Mouse (Mus musculus): ENCODE data around the gene Banp. TPM values are rescaled to one million over a fixed set of nuclear protein-coding genes. Genes with fewer than 3 reads are reported as not detected.

Banp gene
- polyA plus RNA-seq, 1 experiment from 2014 or later: 37.8 TPM

DNA sequence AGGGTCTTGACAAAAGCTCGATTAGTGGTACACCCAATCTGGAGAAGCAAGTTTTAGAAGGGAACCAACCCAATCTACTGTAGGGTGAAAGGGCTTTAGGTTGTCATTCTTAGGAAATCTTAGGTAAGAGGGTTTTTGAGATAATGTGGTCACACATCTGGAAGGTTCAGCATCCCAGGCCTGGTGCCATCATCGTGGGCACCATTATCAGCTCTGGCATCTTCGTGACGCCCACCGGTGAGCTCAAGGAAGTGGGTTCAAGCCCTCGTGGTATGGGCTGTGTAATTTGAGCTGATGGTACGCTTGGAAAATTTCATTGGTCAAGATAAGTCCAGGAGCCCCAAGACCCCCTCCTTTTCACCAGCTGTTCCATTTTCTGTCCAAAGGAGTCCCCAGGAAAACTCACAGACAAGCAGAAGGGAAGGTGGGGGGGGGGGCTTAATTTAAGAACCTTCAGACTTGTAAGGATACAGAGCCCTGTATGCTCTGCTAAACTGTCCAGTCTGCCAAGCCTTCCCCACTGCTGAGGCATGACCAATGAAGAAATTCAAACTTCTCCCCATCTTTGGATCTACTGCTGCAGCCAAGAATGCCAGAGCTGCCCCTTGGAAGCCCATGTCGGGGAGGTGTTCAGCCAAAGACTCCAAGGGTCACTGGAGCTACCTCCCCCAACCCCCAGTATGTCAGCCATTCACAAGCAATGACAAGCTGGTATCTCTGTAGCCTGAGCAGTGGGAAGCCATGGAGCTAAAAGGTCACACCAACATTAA is 41.0 kb upstream of the Banp start:
- ATAC-seq (ENCODE audit: low FRiP score): no peak

DNA sequence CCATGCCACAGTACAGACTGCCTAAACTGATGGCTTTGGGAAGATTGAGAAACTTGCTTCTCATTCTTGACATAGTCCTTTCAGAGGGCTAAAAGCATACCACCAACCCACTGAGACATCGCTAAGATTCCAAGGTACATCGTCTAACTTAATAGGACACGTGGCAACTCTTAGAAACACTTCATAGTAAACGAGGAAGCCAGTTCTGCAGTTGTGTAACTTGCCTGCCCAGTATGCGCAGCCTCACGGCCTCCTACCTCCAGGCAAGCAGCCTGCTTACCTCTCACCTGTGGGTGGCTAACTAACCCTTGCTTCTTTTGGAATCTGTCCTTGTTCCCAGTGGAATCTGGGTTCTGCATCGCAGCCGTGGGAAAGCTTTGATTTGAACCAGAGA is 40.4 kb upstream of the Banp start:
- H3K4me2 ChIP-seq (replicated peaks): no peak overlapping the region
- ATAC-seq (ENCODE audit: low FRiP score) (no peak), DNase-seq (ENCODE audit: low spot score) (no peak)
- no peaks in the 10 kb centered on the region; the same call in 1 of the 2 replicates for H3K27me3 ChIP-seq (ENCODE audit: control insufficient read depth, insufficient read depth, low read length)
- no peak overlapping the region for H3K4me3 ChIP-seq (replicated peaks; ENCODE audit: low read length)
- no peak overlapping the region for H3K27ac ChIP-seq
- H3K36me3 ChIP-seq (replicated peaks; ENCODE audit: control insufficient read depth, insufficient read depth): no peaks in the 10 kb centered on the region
- 71% methylated on average over 8 of the region's 8 CpGs for WGBS
- no peak overlapping the region for H3K9ac ChIP-seq
- peaks cover 22% of the 10 kb centered on the region for H3K4me1 ChIP-seq (replicated peaks; ENCODE audit: control insufficient read depth, insufficient read depth, low read length)
- H3K9me3 ChIP-seq (ENCODE audit: control insufficient read depth, low read length): no peaks in the 10 kb centered on the region

More for the DNA sequence above, 41.0 kb upstream of the Banp start:
- Histone ChIP-seq H3K4me3 (replicated peaks; ENCODE audit: low read length) (no peak overlapping the region), H3K27ac (no peak overlapping the region), H3K9ac (no peak overlapping the region), H3K9me3 (ENCODE audit: control insufficient read depth, low read length) (no peaks in the 10 kb centered on the region), H3K36me3 (replicated peaks; ENCODE audit: control insufficient read depth, insufficient read depth) (no peaks in the 10 kb centered on the region), H3K4me1 (replicated peaks; ENCODE audit: control insufficient read depth, insufficient read depth, low read length) (peaks cover 22% of the 10 kb centered on the region), H3K27me3 (ENCODE audit: control insufficient read depth, insufficient read depth, low read length) (no peaks in the 10 kb centered on the region; the same call in 1 of the 2 replicates), H3K4me2 (replicated peaks) (no peak overlapping the region)
- DNase-seq (ENCODE audit: low spot score): no peak
- 66% methylated on average over 8 of the region's 8 CpGs for WGBS

DNA sequence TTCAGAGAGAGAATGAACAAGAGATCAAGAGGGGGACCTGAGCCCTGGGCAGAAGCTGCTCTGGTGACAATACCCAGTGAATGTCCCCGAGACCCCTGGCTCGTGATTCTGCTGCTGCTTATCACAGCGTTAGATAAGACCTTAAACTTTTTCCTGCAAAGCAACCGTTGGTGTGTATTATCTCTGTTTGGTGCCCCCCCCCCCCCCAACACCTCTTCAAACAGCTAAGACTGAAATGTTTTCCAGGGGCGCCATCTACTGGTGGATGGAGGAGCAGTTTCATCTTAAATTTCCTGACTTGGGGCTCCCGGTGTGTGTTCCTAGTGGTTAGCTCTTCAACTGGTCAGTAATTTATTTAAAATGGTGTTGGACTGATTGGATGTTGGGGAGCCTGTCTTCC is 39.9 kb upstream of the Banp start:
- Histone ChIP-seq H3K36me3 (replicated peaks; ENCODE audit: control insufficient read depth, insufficient read depth) (no peaks in the 10 kb centered on the region), H3K9ac (no peak overlapping the region), H3K27ac (no peak overlapping the region), H3K4me2 (replicated peaks) (no peak overlapping the region), H3K4me3 (replicated peaks; ENCODE audit: low read length) (no peak overlapping the region), H3K27me3 (ENCODE audit: control insufficient read depth, insufficient read depth, low read length) (no peaks in the 10 kb centered on the region; the same call in 1 of the 2 replicates), H3K4me1 (replicated peaks; ENCODE audit: control insufficient read depth, insufficient read depth, low read length) (peaks cover 22% of the 10 kb centered on the region), H3K9me3 (ENCODE audit: control insufficient read depth, low read length) (no peaks in the 10 kb centered on the region)
- DNase-seq (ENCODE audit: low spot score) (peak; percentile 82), ATAC-seq (ENCODE audit: low FRiP score) (no peak)
- WGBS: 4% methylated on average over 6 of the region's 6 CpGs

DNA sequence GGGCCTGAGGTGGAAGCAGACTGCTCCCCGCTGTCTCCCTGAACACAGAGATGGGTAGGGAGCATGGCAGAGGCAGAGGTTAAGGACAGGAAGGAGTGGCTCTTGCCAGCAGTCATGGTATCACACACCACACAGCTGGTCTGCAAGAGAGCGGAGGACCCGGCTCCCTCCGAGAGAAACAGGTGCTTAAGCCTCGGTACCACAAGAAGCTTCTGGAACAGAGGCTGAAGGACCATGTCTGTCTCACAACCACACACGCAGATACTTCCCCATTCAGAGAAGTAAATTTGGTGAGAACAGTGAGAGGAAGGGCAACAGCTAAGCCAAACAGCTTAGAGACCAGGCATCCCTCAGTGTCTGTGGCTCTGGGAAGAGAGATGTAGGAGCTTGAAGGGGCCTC is 38.1 kb upstream of the Banp start:
- Histone ChIP-seq H3K27me3 (ENCODE audit: control insufficient read depth, insufficient read depth, low read length) (no peaks in the 10 kb centered on the region; the same call in 1 of the 2 replicates), H3K4me1 (replicated peaks; ENCODE audit: control insufficient read depth, insufficient read depth, low read length) (peaks cover 7% of the 10 kb centered on the region), H3K9ac (no peak overlapping the region), H3K4me2 (replicated peaks) (no peak overlapping the region), H3K36me3 (replicated peaks; ENCODE audit: control insufficient read depth, insufficient read depth) (no peaks in the 10 kb centered on the region), H3K9me3 (ENCODE audit: control insufficient read depth, low read length) (no peaks in the 10 kb centered on the region), H3K4me3 (replicated peaks; ENCODE audit: low read length) (no peak overlapping the region), H3K27ac (no peak overlapping the region)
- DNase-seq (ENCODE audit: low spot score) (no peak), ATAC-seq (ENCODE audit: low FRiP score) (no peak)
- WGBS: 88% methylated on average over 6 of the region's 6 CpGs

DNA sequence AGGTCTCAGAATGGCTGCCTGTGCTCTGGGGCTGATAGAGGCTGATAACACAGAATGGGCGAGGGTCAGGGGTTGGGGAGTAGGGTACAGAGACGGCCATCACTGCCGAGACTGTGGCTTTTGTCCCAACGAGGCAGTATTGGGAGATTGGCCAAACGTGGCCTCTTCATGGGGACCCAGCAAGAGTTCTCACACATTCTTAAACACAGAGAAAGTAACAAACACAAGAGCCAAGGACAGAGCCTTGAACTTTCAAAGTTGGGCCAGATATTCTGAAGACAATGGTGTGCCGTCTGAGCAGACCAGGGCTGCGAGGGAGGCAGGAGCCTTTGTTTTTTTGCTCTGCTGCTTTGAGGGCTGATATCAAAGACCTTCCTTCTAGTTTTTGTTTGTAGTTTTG is 37.6 kb upstream of the Banp start:
- H3K27me3 ChIP-seq (ENCODE audit: control insufficient read depth, insufficient read depth, low read length): no peaks in the 10 kb centered on the region; the same call in 1 of the 2 replicates
- no peaks in the 10 kb centered on the region for H3K9me3 ChIP-seq (ENCODE audit: control insufficient read depth, low read length)
- no peak overlapping the region for H3K27ac ChIP-seq
- H3K9ac ChIP-seq: no peak overlapping the region
- H3K4me2 ChIP-seq (replicated peaks): no peak overlapping the region
- DNase-seq (ENCODE audit: low spot score): no peak
- 66% methylated on average over 7 of the region's 7 CpGs for WGBS
- H3K4me3 ChIP-seq (replicated peaks; ENCODE audit: low read length): no peak overlapping the region
- no peaks in the 10 kb centered on the region for H3K36me3 ChIP-seq (replicated peaks; ENCODE audit: control insufficient read depth, insufficient read depth)
- peaks cover 5% of the 10 kb centered on the region for H3K4me1 ChIP-seq (replicated peaks; ENCODE audit: control insufficient read depth, insufficient read depth, low read length)
- ATAC-seq (ENCODE audit: low FRiP score): no peak

DNA sequence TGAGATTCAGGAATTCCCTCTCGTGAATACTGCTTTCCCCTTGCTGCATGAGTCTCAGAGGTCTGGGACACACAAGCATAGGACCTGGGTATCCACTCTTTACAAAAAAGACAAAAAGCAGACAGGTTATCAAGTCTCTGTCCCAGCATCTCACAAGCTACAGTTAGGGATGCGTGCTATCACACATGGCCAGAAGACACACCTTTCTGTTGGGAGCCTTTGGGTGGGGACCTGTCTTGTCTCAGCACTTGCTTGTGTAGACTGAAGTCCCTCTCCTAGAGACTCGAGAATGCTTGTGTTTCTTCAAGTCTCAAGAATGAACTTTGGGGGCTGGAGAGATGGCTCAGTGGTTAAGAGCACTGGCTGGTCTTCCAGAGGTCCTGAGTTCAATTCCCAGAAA is 36.7 kb upstream of the Banp start:
- Histone ChIP-seq H3K27ac (no peak overlapping the region), H3K27me3 (ENCODE audit: control insufficient read depth, insufficient read depth, low read length) (no peaks in the 10 kb centered on the region; the same call in 1 of the 2 replicates), H3K4me2 (replicated peaks) (no peak overlapping the region), H3K9ac (no peak overlapping the region), H3K4me1 (replicated peaks; ENCODE audit: control insufficient read depth, insufficient read depth, low read length) (peaks cover 3% of the 10 kb centered on the region), H3K36me3 (replicated peaks; ENCODE audit: control insufficient read depth, insufficient read depth) (no peaks in the 10 kb centered on the region), H3K9me3 (ENCODE audit: control insufficient read depth, low read length) (no peaks in the 10 kb centered on the region), H3K4me3 (replicated peaks; ENCODE audit: low read length) (no peak overlapping the region)
- 73% methylated on average over 3 of the region's 3 CpGs for whole genome bisulfite sequencing
- ATAC-seq (ENCODE audit: low FRiP score) (no peak), DNase-seq (ENCODE audit: low spot score) (no peak)

DNA sequence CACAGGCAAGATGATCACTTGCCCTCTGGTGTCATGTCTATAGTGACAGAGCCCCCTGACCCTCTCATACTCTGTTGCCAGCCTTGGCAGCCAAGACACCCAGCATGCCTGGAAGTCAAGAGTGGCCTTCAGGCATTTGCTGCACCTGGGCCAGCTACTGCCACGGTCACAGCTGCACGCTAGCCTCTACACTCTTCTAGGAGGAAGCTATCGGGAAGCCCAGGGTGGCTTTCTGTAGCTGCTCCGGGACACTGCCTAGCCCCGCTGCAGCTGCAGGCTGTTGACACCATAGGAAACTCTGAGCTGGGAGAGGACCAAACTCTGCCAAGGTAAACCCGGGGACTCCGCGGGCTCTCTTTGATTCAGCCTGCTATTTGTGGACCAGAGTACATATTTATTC is 36.2 kb upstream of the Banp start:
- Histone ChIP-seq H3K4me2 (replicated peaks) (no peak overlapping the region), H3K9ac (no peak overlapping the region), H3K27me3 (ENCODE audit: control insufficient read depth, insufficient read depth, low read length) (no peaks in the 10 kb centered on the region; the same call in 1 of the 2 replicates), H3K4me3 (replicated peaks; ENCODE audit: low read length) (no peak overlapping the region), H3K4me1 (replicated peaks; ENCODE audit: control insufficient read depth, insufficient read depth, low read length) (no peaks in the 10 kb centered on the region; the same call in 1 of the 2 replicates), H3K27ac (no peak overlapping the region), H3K36me3 (replicated peaks; ENCODE audit: control insufficient read depth, insufficient read depth) (no peaks in the 10 kb centered on the region), H3K9me3 (ENCODE audit: control insufficient read depth, low read length) (no peaks in the 10 kb centered on the region)
- 82% methylated on average over 8 of the region's 8 CpGs for WGBS
- no peak for DNase-seq (ENCODE audit: low spot score)
- ATAC-seq (ENCODE audit: low FRiP score): no peak

DNA sequence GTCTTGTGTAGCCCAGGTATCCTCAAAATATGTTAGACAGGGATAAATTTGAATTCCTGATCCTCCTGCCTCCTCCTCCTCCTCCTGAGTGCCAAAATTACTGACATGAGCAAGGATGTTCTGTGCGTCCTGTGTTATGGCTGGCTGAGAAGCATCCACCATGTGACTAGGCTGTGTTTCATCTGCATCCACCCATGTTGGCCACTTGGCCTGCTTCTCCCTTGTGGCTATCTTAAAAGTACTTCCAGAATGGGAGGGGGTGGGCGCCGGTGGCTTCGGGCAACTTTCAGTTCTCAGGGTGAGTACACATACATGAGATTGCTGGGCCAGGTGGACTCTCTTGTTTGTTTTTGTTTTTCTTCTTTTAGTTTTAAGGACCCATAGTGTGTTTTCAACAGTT is 30.4 kb upstream of the Banp start:
- Histone ChIP-seq H3K4me1 (replicated peaks; ENCODE audit: control insufficient read depth, insufficient read depth, low read length) (no peaks in the 10 kb centered on the region; the same call in 1 of the 2 replicates), H3K4me3 (replicated peaks; ENCODE audit: low read length) (no peak overlapping the region), H3K4me2 (replicated peaks) (no peak overlapping the region), H3K27ac (no peak overlapping the region), H3K9ac (no peak overlapping the region), H3K27me3 (ENCODE audit: control insufficient read depth, insufficient read depth, low read length) (no peaks in the 10 kb centered on the region), H3K36me3 (replicated peaks; ENCODE audit: control insufficient read depth, insufficient read depth) (no peaks in the 10 kb centered on the region), H3K9me3 (ENCODE audit: control insufficient read depth, low read length) (no peaks in the 10 kb centered on the region)
- WGBS: 74% methylated on average over 4 of the region's 4 CpGs
- ATAC-seq (ENCODE audit: low FRiP score) (no peak), DNase-seq (ENCODE audit: low spot score) (no peak)

DNA sequence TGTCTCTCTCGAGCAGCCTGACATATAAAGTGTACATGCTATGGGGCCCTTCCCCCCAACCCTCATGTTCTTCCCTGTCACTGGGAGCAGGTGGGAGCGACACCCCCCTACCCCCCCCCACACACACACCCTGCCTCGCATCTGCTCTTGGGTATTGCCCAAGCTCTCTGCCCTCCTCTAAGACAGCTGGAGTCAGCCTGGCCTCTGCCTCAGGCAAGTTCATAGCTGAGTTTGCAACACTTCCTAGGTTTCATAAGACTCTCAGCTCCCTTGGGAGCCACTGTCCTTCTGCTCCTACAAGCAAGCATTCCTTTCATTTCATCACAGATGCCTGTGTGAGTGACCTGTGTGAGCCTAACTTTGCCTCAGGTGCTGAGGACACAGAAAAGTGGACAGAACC is 29.8 kb upstream of the Banp start:
- 38% methylated on average over 3 of the region's 3 CpGs for WGBS
- no peaks in the 10 kb centered on the region; the same call in 1 of the 2 replicates for H3K4me1 ChIP-seq (replicated peaks; ENCODE audit: control insufficient read depth, insufficient read depth, low read length)
- H3K27ac ChIP-seq: no peak overlapping the region
- no peak for DNase-seq (ENCODE audit: low spot score)
- no peaks in the 10 kb centered on the region for H3K27me3 ChIP-seq (ENCODE audit: control insufficient read depth, insufficient read depth, low read length)
- no peaks in the 10 kb centered on the region for H3K36me3 ChIP-seq (replicated peaks; ENCODE audit: control insufficient read depth, insufficient read depth)
- H3K4me2 ChIP-seq (replicated peaks): no peak overlapping the region
- no peak for ATAC-seq (ENCODE audit: low FRiP score)
- no peak overlapping the region for H3K4me3 ChIP-seq (replicated peaks; ENCODE audit: low read length)
- no peaks in the 10 kb centered on the region for H3K9me3 ChIP-seq (ENCODE audit: control insufficient read depth, low read length)
- H3K9ac ChIP-seq: no peak overlapping the region

Data from hindbrain, embryonic 14.5 days (tissue).